Mouse (Mus musculus) CH12.LX (cell line): ENCODE measurements around the gene Lgals7. TPM values are rescaled to one million over a fixed set of nuclear protein-coding genes. Genes with fewer than 3 reads are reported as not detected.
"Not testable (repeated sequence)": the region's sequence is repeated elsewhere in the genome, so short reads cannot be mapped to it uniquely, and the experiment has no call there.

Source experiments
- DNase-seq: peaks from one replicate; pipeline ENCODE4 v3.0.0-alpha.2; 2013; ENCODE audit errors: extremely low read depth
- H3K27ac ChIP-seq: 2 replicates; pipeline ENCODE4 v1.5.1; 2012; ENCODE audit warnings: low read depth, mild to moderate bottlenecking, control low read depth, moderate library complexity; ENCODE audit not compliant: insufficient read depth
- H3K27me3 ChIP-seq: replicated peaks from 2 replicates; pipeline ENCODE3; 2012; ENCODE audit warnings: inconsistent platforms
- H3K36me3 ChIP-seq, 2 experiments: replicated peaks in 1 of 2; 2 replicates each; pipeline versions ENCODE3 to v1.6.1; 2012; ENCODE audit warnings: inconsistent platforms in 1 of 2, low read length in 1 of 2, mild to moderate bottlenecking in 1 of 2, mixed read lengths in 1 of 2, moderate library complexity in 1 of 2; ENCODE audit not compliant: control insufficient read depth in 1 of 2, insufficient read depth in 1 of 2
- H3K4me1 ChIP-seq, 2 experiments: 2 replicates each; pipeline ENCODE4 v1.6.1; 2012; ENCODE audit warnings: inconsistent platforms in 1 of 2, moderate library complexity in 1 of 2; ENCODE audit not compliant: insufficient read depth in 2 of 2, control insufficient read depth in 1 of 2
- H3K4me2 ChIP-seq: 2 replicates; pipeline ENCODE4 v1.6.1; 2012; ENCODE audit warnings: low read depth, mild to moderate bottlenecking, control low read depth; ENCODE audit not compliant: poor library complexity, insufficient read depth, severe bottlenecking
- H3K4me3 ChIP-seq, 3 experiments: fragments of 150-350 bp in 1 of 3; sonication (generic) in 1 of 3; replicated peaks in 1 of 3; 2 replicates each; pipeline versions ENCODE3 to v1.5.1; 2011 to 2012; ENCODE audit warnings: low read depth in 2 of 3, low read length in 2 of 3, mild to moderate bottlenecking in 2 of 3, moderate library complexity in 2 of 3, control low read depth in 1 of 3, improper control_type of control experiment in 1 of 3, inconsistent platforms in 1 of 3, mixed read lengths in 1 of 3; ENCODE audit not compliant: poor library complexity in 1 of 3
- H3K79me2 ChIP-seq: replicated peaks from 2 replicates; pipeline ENCODE4 v1.6.1; 2012; ENCODE audit warnings: mild to moderate bottlenecking, moderate library complexity; ENCODE audit not compliant: control insufficient read depth, poor library complexity, insufficient read depth, severe bottlenecking; ENCODE audit errors: extremely low read depth
- H3K9ac ChIP-seq: 2 replicates; pipeline ENCODE4 v1.6.1; 2012; ENCODE audit warnings: low read depth, mild to moderate bottlenecking, control low read depth, moderate library complexity; ENCODE audit not compliant: insufficient read depth
- H3K9me3 ChIP-seq: replicated peaks from 2 replicates; pipeline ENCODE3; 2012; ENCODE audit warnings: low read length, inconsistent platforms, mixed read lengths
- BHLHE40 ChIP-seq: IDR thresholded peaks from 2 replicates; pipeline ENCODE4 v1.6.1; 2011; ENCODE audit warnings: mild to moderate bottlenecking, low read depth, low read length, improper control_type of control experiment
- CHD1 ChIP-seq: IDR thresholded peaks from 2 replicates; pipeline ENCODE4 v1.6.1; 2012; ENCODE audit warnings: low read depth, low read length, improper control_type of control experiment, inconsistent platforms
- ELF1 ChIP-seq: IDR thresholded peaks from 2 replicates; pipeline ENCODE4 v1.6.1; 2014; ENCODE audit warnings: low read depth, mild to moderate bottlenecking, inconsistent platforms, low read length, improper control_type of control experiment
- EP300 ChIP-seq: IDR thresholded peaks from 2 replicates; pipeline ENCODE4 v1.6.1; 2011; ENCODE audit warnings: low read length, improper control_type of control experiment
- ETS1 ChIP-seq: conservative IDR thresholded peaks from 2 replicates; pipeline ENCODE4 v1.6.1; 2012; ENCODE audit warnings: low read depth, mild to moderate bottlenecking, inconsistent platforms, low read length, improper control_type of control experiment, moderate library complexity
- JUN ChIP-seq: IDR thresholded peaks from 2 replicates; pipeline ENCODE4 v1.6.1; 2011; ENCODE audit warnings: low read depth, mild to moderate bottlenecking, low read length, improper control_type of control experiment, moderate library complexity; ENCODE audit not compliant: insufficient read depth
- JUND ChIP-seq: conservative IDR thresholded peaks from 2 replicates; pipeline ENCODE4 v1.6.1; 2011; ENCODE audit warnings: low read depth, low read length, improper control_type of control experiment
- MAFK ChIP-seq: IDR thresholded peaks from 2 replicates; pipeline ENCODE4 v1.6.1; 2011; ENCODE audit warnings: low read length, improper control_type of control experiment; ENCODE audit not compliant: insufficient replicate concordance
- MAX ChIP-seq: IDR thresholded peaks from 2 replicates; pipeline ENCODE4 v1.6.1; 2011; ENCODE audit warnings: low read length, improper control_type of control experiment
- MXI1 ChIP-seq: IDR thresholded peaks from 2 replicates; pipeline ENCODE4 v1.6.1; 2011; ENCODE audit warnings: mild to moderate bottlenecking, low read depth, low read length, improper control_type of control experiment
- MYC ChIP-seq: IDR thresholded peaks from 2 replicates; pipeline ENCODE4 v1.6.1; 2011; ENCODE audit warnings: low read depth, mild to moderate bottlenecking, improper control_type of control experiment, low read length
- NRF1 ChIP-seq: IDR thresholded peaks from 2 replicates; pipeline ENCODE4 v1.6.1; 2014; ENCODE audit warnings: low read depth, mild to moderate bottlenecking, inconsistent platforms, low read length, improper control_type of control experiment, moderate library complexity
- PAX5 ChIP-seq: IDR thresholded peaks from 2 replicates; pipeline ENCODE4 v1.6.1; 2012; ENCODE audit warnings: low read length, inconsistent platforms, mixed read lengths
- RAD21 ChIP-seq: IDR thresholded peaks from 2 replicates; pipeline ENCODE4 v1.6.1; 2011; ENCODE audit warnings: low read depth, mild to moderate bottlenecking, low read length, improper control_type of control experiment, moderate library complexity
- RCOR1 ChIP-seq: conservative IDR thresholded peaks from 2 replicates; pipeline ENCODE4 v1.6.1; 2012; ENCODE audit warnings: low read depth, mild to moderate bottlenecking, inconsistent platforms, low read length, improper control_type of control experiment
- SIN3A ChIP-seq: IDR thresholded peaks from 2 replicates; pipeline ENCODE4 v1.6.1; 2012; ENCODE audit warnings: low read length, improper control_type of control experiment, inconsistent platforms
- TBP ChIP-seq: conservative IDR thresholded peaks from 2 replicates; pipeline ENCODE4 v1.6.1; 2011; ENCODE audit warnings: low read depth, low read length, improper control_type of control experiment
- TCF12 ChIP-seq: IDR thresholded peaks from 2 replicates; pipeline ENCODE4 v1.6.1; 2014; ENCODE audit warnings: low read depth, mild to moderate bottlenecking, inconsistent platforms, low read length, improper control_type of control experiment
- UBTF ChIP-seq: IDR thresholded peaks from 2 replicates; pipeline ENCODE4 v1.6.1; 2012; ENCODE audit warnings: low read depth, mild to moderate bottlenecking, inconsistent platforms, low read length, improper control_type of control experiment, moderate library complexity
- USF1 ChIP-seq: IDR thresholded peaks from 2 replicates; pipeline ENCODE4 v1.6.1; 2014; ENCODE audit warnings: low read depth, mild to moderate bottlenecking, inconsistent platforms, low read length, improper control_type of control experiment
- USF2 ChIP-seq: conservative IDR thresholded peaks from 2 replicates; pipeline ENCODE4 v1.6.1; 2011; ENCODE audit warnings: low read depth, low read length, improper control_type of control experiment
- ZC3H11A ChIP-seq: IDR thresholded peaks from 2 replicates; pipeline ENCODE4 v1.6.1; 2012; ENCODE audit warnings: low read depth, mild to moderate bottlenecking, inconsistent platforms, low read length, improper control_type of control experiment
- ZKSCAN1 ChIP-seq: IDR thresholded peaks from 2 replicates; pipeline ENCODE4 v1.6.1; 2012; ENCODE audit warnings: low read depth, inconsistent platforms, low read length, improper control_type of control experiment, borderline replicate concordance
- ZMIZ1 ChIP-seq: IDR thresholded peaks from 2 replicates; pipeline ENCODE4 v1.6.1; 2012; ENCODE audit warnings: low read depth, mild to moderate bottlenecking, inconsistent platforms, low read length, improper control_type of control experiment
- ZNF384 ChIP-seq: IDR thresholded peaks from 2 replicates; pipeline ENCODE4 v1.6.1; 2012; ENCODE audit warnings: low read depth, low read length, improper control_type of control experiment, inconsistent platforms
- dilution Hi-C: fragments of 300-500 bp; cut with MboI; formaldehyde crosslinking; loops from 2 replicates; pipeline ENCODE4 v1.14.3; 2020; ENCODE audit warnings: low sequenced_read_pairs; ENCODE audit not compliant: extremely low pct_unique_long_range_greater_than_20kb, extremely low pct_ligation_motif_present
- in situ Hi-C: fragments of 300-500 bp; cut with MboI; formaldehyde crosslinking; loops from 3 replicates; pipeline ENCODE4 v1.14.3; 2019; ENCODE audit warnings: low sequenced_read_pairs, low pct_ligation_motif_present, low pct_unique_long_range_greater_than_20kb, mixed read lengths
- polyA plus RNA-seq: library from polyadenylated mRNA; unstranded; fragments of >175 nt; gene quantifications from 2 replicates; pipeline ENCODE4 v1.2.1, GENCODE M21; 2012; ENCODE audit warnings: low read depth; ENCODE audit not compliant: insufficient read length
- total RNA-seq, 2 experiments: library from RNA; depleted of rRNA; stranded (reverse); fragments of 300-350 nt in 1 of 2; fragments of >200 nt in 1 of 2; gene quantifications; 2 replicates each; pipeline ENCODE4 v1.2.3; 2012 to 2014

The Lgals7 gene
- total and polyA plus RNA-seq, 3 experiments, result not detected

GRCm38 (mm10) chr7:28881199-28881598, 17.5 kb downstream of the Lgals7 start, which contains the start of gene Capn12:
Gene Capn12, plus strand, starts transcription at chr7:28881422.
- no peak within 1 kb of the TSS for H3K27ac ChIP-seq
- no peak for DNase-seq

DNA sequence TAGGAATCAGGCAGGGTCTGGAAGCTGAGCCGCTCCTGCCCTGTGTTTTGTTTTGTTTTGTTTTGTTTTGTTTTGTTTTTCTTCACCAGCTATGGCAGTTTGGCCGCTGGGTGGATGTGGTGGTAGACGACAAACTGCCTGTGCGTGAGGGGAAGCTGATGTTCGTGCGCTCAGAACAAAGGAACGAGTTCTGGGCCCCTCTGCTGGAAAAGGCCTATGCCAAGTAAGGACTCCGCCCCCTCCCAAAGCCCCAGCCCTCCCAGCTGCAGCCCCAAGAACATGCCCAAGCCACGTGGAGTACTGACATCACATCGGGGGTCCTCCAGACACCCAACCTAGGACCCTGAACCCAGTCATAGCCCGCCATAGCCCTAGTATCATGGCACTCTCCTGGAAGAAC, 19.4 kb downstream of the Lgals7 start:
- no peaks in the 10 kb centered on the region for H3K9me3 ChIP-seq
- no peak overlapping the region for H3K27ac ChIP-seq
- H3K79me2 ChIP-seq, result no peaks in the 10 kb centered on the region
- no peak overlapping the region for H3K4me2 ChIP-seq
- no peak for DNase-seq
- H3K4me1 ChIP-seq, result peaks cover 3 to 14% of the 10 kb centered on the region in 2 experiments; a peak in 3 of 4 replicates
- no peaks in the 10 kb centered on the region for H3K27me3 ChIP-seq
- no peak overlapping the region for H3K4me3 ChIP-seq
- dilution Hi-C loops (no loop called here), in situ Hi-C loops (no loop called here)
- peaks cover 0 to 7% of the 10 kb centered on the region in 2 experiments for H3K36me3 ChIP-seq
- H3K9ac ChIP-seq, result no peak overlapping the region
- TF ChIP-seq RCOR1 (no peak), ELF1 (no peak), NRF1 (no peak), USF1 (no peak), USF2 (no peak), TBP (no peak), ZNF384 (no peak), CHD1 (no peak), ZKSCAN1 (no peak), MAFK (no peak), UBTF (no peak), BHLHE40 (no peak), MXI1 (no peak), MAX (no peak)

More at GRCm38 (mm10) chr7:28881199-28881598, 17.5 kb downstream of the Lgals7 start, which contains the start of gene Capn12:
- no peak within 1 kb of the TSS for H3K9ac ChIP-seq
- no peaks in the 10 kb centered on the region for H3K27me3 ChIP-seq
- H3K79me2 ChIP-seq, result no peaks in the 10 kb centered on the region
- dilution Hi-C loops (no loop called here), in situ Hi-C loops (no loop called here)
- no peak within 1 kb of the TSS for H3K4me2 ChIP-seq
- no peaks in the 10 kb centered on the region for H3K9me3 ChIP-seq
- H3K4me1 ChIP-seq, result peaks cover 3 to 14% of the 10 kb centered on the region in 2 experiments; a peak in 3 of 4 replicates
- TF ChIP-seq ZMIZ1 (no peak), MAX (no peak), MAFK (no peak), MYC (no peak), JUN (no peak), ELF1 (no peak), SIN3A (no peak), ETS1 (no peak), RCOR1 (no peak), PAX5 (no peak), RAD21 (no peak), EP300 (no peak), ZC3H11A (no peak), USF2 (no peak), TCF12 (no peak), JUND (no peak)
- H3K36me3 ChIP-seq, result no peaks in the 10 kb centered on the region
- H3K4me3 ChIP-seq, result no peak within 1 kb of the TSS

DNA sequence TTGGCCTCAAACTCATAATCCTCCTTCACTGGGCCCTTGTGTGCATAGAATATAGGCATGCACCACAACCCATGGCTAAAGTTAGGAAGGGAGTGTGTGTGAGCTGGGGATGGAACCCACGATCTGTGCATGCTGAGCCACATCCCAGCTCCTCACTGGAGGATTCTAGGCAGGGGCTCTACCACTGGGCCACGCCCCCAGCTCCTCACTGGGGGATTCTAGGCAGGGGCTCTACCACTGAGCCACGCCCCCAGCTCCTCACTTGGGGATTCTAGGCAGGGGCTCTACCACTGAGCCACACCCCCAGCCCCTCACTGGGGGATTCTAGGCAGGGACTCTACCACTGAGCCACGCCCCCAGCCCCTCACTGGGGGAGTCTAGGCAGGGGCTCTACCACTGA, 20.1 kb downstream of the Lgals7 start:
- in situ Hi-C loops, H3K9ac ChIP-seq, H3K9me3 ChIP-seq, H3K27me3 ChIP-seq, DNase-seq, H3K79me2 ChIP-seq, H3K4me2 ChIP-seq, dilution Hi-C loops, H3K4me3 ChIP-seq, H3K27ac ChIP-seq: not testable (repeated sequence)
- Histone ChIP-seq H3K4me1 (peaks cover 3 to 14% of the 10 kb centered on the region in 2 experiments; a peak in 3 of 4 replicates), H3K36me3 (peaks cover 0 to 13% of the 10 kb centered on the region in 2 experiments)
